In genomic region chr3:106722028-106722945, GRCm38 (mm10) we compare ENCODE assay signal across 8 mouse cellular contexts. TPM values are rescaled to one million over a fixed set of nuclear protein-coding genes. Genes with fewer than 3 reads are reported as not detected.
A peak's percentile ranks its signal among the peaks of the same experiment; 100 is the strongest.
DNase-seq lines count a peak whose midpoint lies in the region; ATAC-seq lines count a peak whose summit lies in the region.

No protein-coding gene starts in this region.

- peak; percentile 93 for DNase-seq in NIH3T3 (ENCODE audit: low read depth)
- DNase-seq in cerebellum, postnatal 10 days = peak; percentile 85 to 90
- peak; percentile 85 to 90 for DNase-seq in frontal cortex, postnatal 10 days (ENCODE audit: low spot score in 2 of 2)
- DNase-seq in layer of hippocampus, postnatal 14 days (ENCODE audit: low spot score in 2 of 2) = peak; percentile 88 to 90
- peak; percentile 82 for DNase-seq in lung, postnatal 14 days
- DNase-seq in retina, adult 2 months (ENCODE audit: low read depth, low spot score) = peak; percentile 60
- peak; percentile 86 to 89 for DNase-seq in thymus, postnatal 36 days

- H3K4me3 ChIP-seq in hindbrain, embryonic 12.5 days = peak overlapping the region; percentile 60

- ATAC-seq in hindbrain, embryonic 12.5 days (ENCODE audit: low FRiP score) = peak; percentile 96

- H3K4me1 ChIP-seq in hindbrain, embryonic 12.5 days = no peaks in the 10 kb centered on the region

- peaks cover 8% of the 10 kb centered on the region for H3K9me3 ChIP-seq in hindbrain, embryonic 12.5 days (replicated peaks)

- H3K27me3 ChIP-seq in hindbrain, embryonic 12.5 days = peaks cover 4% of the 10 kb centered on the region; the same call in 1 of the 2 replicates

- peak overlapping the region; percentile 60 for H3K4me2 ChIP-seq in hindbrain, embryonic 12.5 days (replicated peaks)

- peak overlapping the region; percentile 69 for H3K9ac ChIP-seq in hindbrain, embryonic 12.5 days

- 2% methylated on average over 33 of the region's 33 CpGs for WGBS in hindbrain, embryonic 12.5 days

- H3K27ac ChIP-seq in hindbrain, embryonic 12.5 days = peak overlapping the region; percentile 93

- peaks cover 3% of the 10 kb centered on the region; the same call in 1 of the 2 replicates for H3K36me3 ChIP-seq in hindbrain, embryonic 12.5 days

RNA-seq across cellular contexts. Expression of gene Lrif1, which starts 37.5 kb away (rescaled TPM):
- polyA plus RNA-seq in hindbrain, embryonic 12.5 days (2016; fragmentation: Nextera tagmentation; extraction: Ambion mirVana) = 20.1 and 22.8 TPM in 2 replicates
- total RNA-seq in layer of hippocampus, postnatal 14 days (2021) = 10 to 100 TPM; 18.9 to 20.9 TPM

Comparison
In these comparisons a context has a peak if more than half of its experiments do, and no peak if none do; other contexts are left out.
1. Peak in every context shown above with its lines: DNase-seq, ATAC-seq, H3K4me3 ChIP-seq and H3K27ac ChIP-seq.